Mouse (Mus musculus) adrenal gland, postnatal 36 days (tissue): ENCODE data around the gene Surf1. TPM values are rescaled to one million over a fixed set of nuclear protein-coding genes. Genes with fewer than 3 reads are reported as not detected.

Source experiments
- DNase-seq, 2 experiments: peaks; one replicate each; pipeline ENCODE4 v3.0.0; 2021; ENCODE audit warnings: mixed read lengths in 1 of 2
- total RNA-seq, 2 experiments: library from RNA; stranded (reverse); gene quantifications; 2 replicates each; pipeline ENCODE4 v1.2.3; 2021

Surf1 gene
- total RNA-seq, 2 experiments from 2014 or later: 99.3 to 120 TPM

DNA sequence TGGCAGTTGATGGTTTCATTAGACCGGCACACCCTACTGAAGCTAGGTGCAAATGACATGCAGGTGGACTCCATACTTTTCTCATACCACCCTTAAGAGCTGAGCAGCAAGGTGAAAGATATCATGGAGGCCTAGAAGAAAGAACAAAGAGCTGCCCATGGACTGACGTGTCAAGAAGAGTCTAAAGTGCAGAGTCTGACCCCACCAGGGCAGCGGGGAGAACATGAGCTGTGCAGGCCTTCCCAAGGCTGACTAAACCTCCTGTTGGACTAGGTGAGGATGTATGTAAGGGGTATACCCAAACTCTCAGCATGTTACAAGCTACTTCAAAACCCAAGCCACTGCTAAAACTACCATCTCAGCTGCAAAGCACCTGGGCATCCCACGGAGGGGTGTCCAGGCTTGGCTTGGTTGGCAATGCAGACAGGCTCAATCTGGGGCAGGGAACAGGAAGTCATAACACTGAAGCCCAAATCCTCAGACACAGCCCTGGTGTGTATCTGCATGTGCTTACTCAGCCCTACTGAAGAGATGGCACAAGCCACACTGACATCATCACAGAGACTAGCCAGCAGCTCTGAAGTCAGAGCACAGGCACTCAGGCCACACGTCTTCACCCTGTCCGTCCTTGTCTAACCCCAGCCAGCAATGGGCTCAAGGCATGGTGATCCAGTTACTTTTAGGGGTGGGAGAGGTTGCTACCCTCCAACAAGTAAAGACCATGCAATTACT, 11.6 kb upstream of the Surf1 start:
- DNase-seq: no peak

- peak; percentile 74 to 81 for DNase-seq
These were observed 5.5 kb upstream of the Surf1 start for GRCm38 (mm10) chr2:26921784-26922183.

- no peak for DNase-seq
These were observed 4.0 kb upstream of the Surf1 start for GRCm38 (mm10) chr2:26920190-26920855.

DNA sequence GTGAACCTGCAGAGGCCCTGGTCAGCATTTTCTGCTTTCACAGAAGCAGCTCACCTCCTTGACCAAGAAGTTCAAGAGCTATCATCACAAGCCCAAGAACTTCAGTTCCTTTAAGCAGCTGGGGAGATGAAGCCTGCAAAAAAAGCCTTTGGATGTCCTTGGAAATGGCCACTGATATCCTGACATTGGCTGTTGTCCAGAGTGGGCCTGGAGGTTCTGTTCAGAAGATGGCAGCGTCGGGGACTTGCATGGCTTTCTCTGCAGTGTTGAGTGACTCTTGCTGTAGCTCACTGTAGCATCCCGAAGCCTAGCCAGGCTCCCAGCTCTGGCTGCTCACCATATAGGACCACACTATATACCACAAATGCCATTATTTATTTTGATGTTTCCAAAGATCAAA, 3.4 kb upstream of the Surf1 start:
- DNase-seq: peak; percentile 55 to 62

GRCm38 (mm10) chr2:26916738-26917137, 408 bp upstream of the Surf1 start:
- no peak for DNase-seq

DNA sequence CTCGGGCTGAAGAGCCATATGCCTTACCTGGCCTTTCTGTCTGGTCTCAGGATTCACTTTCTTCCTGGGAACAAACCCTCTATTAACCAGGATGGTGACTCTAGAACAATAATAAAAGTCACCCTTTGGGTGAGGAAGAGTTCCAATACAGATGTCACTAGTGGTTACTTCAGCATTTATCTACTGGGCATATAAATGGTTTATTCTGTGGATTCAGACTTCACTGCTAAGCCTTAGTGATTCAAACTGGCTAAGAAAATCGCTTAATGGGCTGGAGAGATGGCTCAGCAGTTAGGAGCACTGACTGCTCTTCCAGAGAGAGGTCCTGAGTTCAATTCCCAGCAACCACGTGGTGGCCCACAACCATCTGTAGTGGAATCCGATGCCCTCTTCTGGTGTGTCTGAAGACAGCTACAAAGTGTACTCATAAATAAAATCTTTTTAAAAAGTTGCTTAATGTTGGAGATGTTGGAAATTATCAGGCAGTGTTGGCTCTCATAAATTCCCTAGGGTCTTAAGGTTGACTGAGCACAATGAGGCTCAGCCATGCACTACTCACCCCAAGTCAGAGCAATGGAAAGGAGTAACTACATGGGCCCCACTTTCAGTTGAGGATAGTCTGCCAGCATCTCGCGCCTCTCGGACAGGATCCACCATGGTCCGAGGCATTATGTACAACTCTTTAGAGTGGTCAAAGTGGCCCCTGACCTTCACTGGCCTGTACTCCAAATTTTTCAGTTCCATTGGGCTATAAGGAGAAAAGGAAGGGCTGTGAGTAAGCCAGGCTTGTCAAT, 2.0 kb downstream of the Surf1 start:
- no peak for DNase-seq

DNA sequence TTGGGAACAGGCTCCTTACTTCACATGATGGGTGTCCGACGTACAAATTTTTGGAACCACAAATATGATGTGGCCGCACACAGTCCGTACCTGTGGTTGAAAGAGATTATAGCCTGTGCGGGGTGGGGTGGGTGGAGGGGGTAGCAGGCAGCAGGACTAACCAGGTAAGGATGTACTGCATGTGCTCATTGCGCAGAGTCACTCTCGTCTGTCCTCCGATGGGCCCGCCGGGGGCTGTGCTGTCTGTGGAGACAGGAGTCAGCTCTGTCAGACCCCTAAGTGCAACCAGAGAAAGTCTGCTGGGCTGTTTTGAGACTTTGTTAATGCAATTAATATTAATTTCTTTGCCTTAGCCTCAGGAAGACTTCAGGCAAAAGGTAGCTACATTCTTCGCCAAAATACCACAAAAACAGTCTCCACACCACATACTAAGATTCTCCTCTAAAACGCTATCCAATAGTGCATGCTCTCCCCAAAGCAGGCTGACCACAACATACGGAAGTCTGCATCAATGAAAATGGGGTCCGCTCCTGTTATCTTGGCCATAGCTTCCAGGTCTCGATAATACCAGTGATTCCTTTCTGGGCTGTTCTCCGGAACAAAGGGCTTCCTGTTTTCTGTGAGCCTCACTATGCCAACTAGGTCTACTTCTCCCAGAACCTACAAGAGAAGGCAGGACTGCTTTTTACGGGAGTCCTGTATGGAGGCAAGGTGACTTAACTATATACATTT, 2.7 kb downstream of the Surf1 start:
- DNase-seq: no peak

- no peak for DNase-seq
These were observed 4.0 kb downstream of the Surf1 start for GRCm38 (mm10) chr2:26912253-26912770.

DNA sequence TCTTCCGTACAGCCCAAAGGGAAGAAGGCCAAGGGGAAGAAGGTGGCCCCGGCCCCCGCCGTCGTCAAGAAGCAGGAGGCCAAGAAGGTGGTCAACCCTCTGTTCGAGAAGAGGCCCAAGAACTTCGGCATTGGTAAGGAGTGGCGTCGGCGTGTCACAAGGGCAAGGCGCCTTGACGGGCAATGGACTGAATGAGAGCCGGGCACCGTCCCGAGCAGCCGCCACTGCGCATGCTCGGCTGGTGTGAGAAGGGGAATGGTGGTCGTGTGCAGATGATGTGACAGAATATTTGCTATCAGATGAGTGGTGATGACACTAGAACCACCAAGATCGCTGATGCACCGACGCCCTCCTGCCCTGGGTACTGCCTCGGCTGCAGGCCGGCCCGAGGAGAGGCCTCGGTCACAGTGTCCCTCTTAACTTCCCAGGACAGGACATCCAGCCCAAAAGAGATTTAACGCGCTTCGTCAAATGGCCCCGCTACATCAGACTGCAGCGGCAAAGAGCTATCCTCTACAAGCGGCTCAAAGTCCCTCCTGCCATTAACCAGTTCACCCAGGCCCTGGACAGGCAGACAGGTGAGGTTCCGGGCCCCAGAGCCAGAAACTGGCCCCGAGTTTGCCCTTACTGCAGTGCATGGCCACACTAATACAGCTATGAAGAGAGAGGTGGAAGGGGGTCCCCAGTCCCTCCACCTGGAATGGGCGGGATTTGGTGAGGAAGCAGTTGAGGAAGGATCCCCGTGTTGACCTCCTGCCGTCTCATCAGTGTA, 5.2 kb downstream of the Surf1 start:
- peak; percentile 63 to 64 for DNase-seq

- peak; percentile 100 for DNase-seq
These were observed 6.0 kb downstream of the Surf1 start, which contains the start of the genes Med22 and Rpl7a for GRCm38 (mm10) chr2:26910124-26910993. Gene Med22 (minus strand): TSS chr2:26910677. Gene Rpl7a (plus strand): TSS chr2:26910764.

DNA sequence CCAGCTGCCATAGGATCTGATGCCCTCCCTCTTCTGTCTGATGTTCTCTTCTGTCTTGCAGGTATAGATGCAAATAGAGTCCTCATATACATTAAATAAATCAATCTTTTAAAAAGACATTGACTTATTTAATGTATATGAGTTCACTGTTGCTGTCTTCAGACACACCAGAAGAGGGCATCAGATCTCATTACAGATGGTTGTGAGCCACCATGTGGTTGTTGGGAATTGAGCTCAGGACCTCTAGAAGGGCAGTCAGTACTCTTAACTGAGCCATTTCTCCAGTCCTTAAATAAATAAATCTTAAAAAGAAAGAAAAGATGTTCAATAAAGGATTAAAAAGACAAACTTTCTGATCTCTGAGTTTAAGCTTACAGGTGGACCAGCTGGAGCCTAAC, 6.9 kb downstream of the Surf1 start:
- DNase-seq: no peak

GRCm38 (mm10) chr2:26908710-26909386, 7.5 kb downstream of the Surf1 start:
- DNase-seq: no peak

- peak; percentile 60 to 83 for DNase-seq
These were observed 9.2 kb downstream of the Surf1 start for GRCm38 (mm10) chr2:26907109-26907508.

GRCm38 (mm10) chr2:26906431-26906830, 9.9 kb downstream of the Surf1 start:
- DNase-seq: no peak

DNA sequence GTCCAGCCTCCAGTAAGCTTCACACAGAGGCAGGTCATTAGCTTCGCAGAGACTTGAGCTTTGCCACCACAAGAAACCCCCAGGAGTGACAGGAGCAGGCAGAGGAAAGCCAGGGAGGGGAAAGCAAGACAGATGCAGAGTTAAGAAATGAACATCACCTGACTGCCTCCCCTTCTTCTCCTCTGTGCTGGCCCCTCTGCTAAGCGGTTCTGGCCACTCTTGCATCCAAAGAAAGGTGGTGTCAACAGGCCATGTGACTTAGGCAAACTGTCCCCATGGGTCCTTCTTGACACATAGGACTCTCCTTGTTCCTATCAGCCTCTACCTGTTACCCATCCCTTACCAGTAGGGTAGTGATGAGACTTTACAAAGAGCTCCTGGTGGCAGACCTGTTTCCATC, 10.4 kb downstream of the Surf1 start:
- no peak for DNase-seq

DNA sequence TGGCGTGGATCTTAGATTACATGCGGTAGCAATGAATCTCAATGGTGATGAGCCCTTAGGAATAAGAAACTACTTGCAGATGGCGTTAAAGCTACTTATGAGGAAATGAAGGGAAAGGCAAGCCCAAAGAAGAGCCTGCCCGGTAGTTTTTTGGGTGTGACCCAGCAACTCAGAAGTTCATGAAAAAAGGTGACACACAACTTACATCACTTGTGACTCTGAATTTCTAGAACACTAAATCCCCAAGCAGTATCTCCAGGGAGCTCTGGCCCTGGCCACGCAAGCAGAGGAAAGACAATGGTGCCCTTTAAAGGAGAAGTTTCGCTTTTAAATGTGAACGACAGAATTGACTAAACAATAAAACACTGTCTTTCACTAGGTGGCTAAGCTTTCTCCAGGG, 13.0 kb downstream of the Surf1 start:
- no peak for DNase-seq

GRCm38 (mm10) chr2:26902467-26903220, 13.7 kb downstream of the Surf1 start, which contains the start of gene Surf6:
Gene Surf6 (minus strand): TSS chr2:26902879.
- peak; percentile 97 for DNase-seq

- no peak for DNase-seq
These were observed 14.4 kb downstream of the Surf1 start for GRCm38 (mm10) chr2:26901834-26902400.
